Mouse (Mus musculus) embryonic facial prominence, embryonic 12.5 days (tissue): ENCODE data around the gene Slc35f1. TPM values are rescaled to one million over a fixed set of nuclear protein-coding genes. Genes with fewer than 3 reads are reported as not detected.

ENCODE experiments used
- ATAC-seq: fragments of 200-750 bp; cut with Nextera tagmentation; 2 replicates; pipeline ENCODE4 v1.8.0; 2017; ENCODE audit not compliant: insufficient number of reproducible peaks, insufficient read depth, low FRiP score, low TSS enrichment
- H3K27ac ChIP-seq: fragments of 300-500 bp; sonication (generic); 2 replicates; pipeline ENCODE4 v1.5.1; 2016; ENCODE audit warnings: mild to moderate bottlenecking
- H3K27me3 ChIP-seq: fragments of 300-500 bp; sonication (generic); 2 replicates; pipeline ENCODE4 v1.6.1; 2016; ENCODE audit warnings: mild to moderate bottlenecking, moderate library complexity
- H3K36me3 ChIP-seq: fragments of 300-500 bp; sonication (generic); 2 replicates; pipeline ENCODE4 v1.6.1; 2016; ENCODE audit warnings: mild to moderate bottlenecking
- H3K4me1 ChIP-seq: fragments of 300-500 bp; sonication (generic); 2 replicates; pipeline ENCODE4 v1.6.1; 2016
- H3K4me2 ChIP-seq: fragments of 300-500 bp; sonication (generic); replicated peaks from 2 replicates; pipeline ENCODE4 v1.6.1; 2016; ENCODE audit warnings: mild to moderate bottlenecking, moderate library complexity
- H3K4me3 ChIP-seq: fragments of 300-500 bp; sonication (generic); 2 replicates; pipeline ENCODE4 v1.5.1; 2016; ENCODE audit warnings: mild to moderate bottlenecking
- H3K9ac ChIP-seq: fragments of 300-500 bp; sonication (generic); 2 replicates; pipeline ENCODE4 v1.6.1; 2016; ENCODE audit warnings: mild to moderate bottlenecking, moderate library complexity
- H3K9me3 ChIP-seq: fragments of 300-500 bp; sonication (generic); 2 replicates; pipeline ENCODE4 v1.6.1; 2016; ENCODE audit warnings: mild to moderate bottlenecking, moderate library complexity
- WGBS: fragments of 180-500 bp; shearing (Covaris S2); methylation state at CpG from one replicate; pipeline ENCODE4 v1.1.7; 2016; 5-methylcytosine and 5-hydroxymethylcytosine counted together
- polyA plus RNA-seq: library from polyadenylated mRNA; unstranded; fragments of >200 nt; fragmentation: Nextera tagmentation; extraction: Ambion mirVana; gene quantifications from 2 replicates; pipeline ENCODE4 v1.2.1, GENCODE M21; 2016

Gene Slc35f1
- polyA plus RNA-seq, 1 experiment from 2014 or later, result 4.6 TPM

DNA sequence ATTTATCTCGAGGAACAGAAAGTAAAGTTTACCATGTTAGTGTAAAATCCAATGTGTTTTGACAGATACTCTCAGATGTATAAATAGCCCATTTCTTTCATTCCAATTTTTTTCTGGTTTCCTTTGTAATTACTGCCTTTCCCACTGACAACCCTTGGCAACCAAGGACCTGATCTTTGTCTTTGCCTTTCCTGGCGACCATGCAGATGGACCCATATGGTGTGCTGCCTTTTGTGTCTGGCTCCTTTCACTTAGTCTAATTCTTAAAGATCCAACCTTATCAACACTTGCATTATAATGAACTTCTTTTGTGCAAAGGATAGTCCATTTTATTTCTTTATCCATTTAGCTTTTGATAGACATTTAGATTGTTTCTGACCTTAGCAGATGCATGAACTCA, 117.5 kb downstream of the Slc35f1 start:
- H3K27me3 ChIP-seq, result no peaks in the 10 kb centered on the region
- H3K4me1 ChIP-seq, result no peaks in the 10 kb centered on the region
- H3K4me2 ChIP-seq, result no peak overlapping the region
- H3K9ac ChIP-seq, result no peak overlapping the region
- no peak for ATAC-seq
- H3K27ac ChIP-seq, result no peak overlapping the region
- no peaks in the 10 kb centered on the region for H3K36me3 ChIP-seq
- no peak overlapping the region for H3K4me3 ChIP-seq
- 66% methylated on average over 2 of the region's 2 CpGs for WGBS
- H3K9me3 ChIP-seq, result no peaks in the 10 kb centered on the region

DNA sequence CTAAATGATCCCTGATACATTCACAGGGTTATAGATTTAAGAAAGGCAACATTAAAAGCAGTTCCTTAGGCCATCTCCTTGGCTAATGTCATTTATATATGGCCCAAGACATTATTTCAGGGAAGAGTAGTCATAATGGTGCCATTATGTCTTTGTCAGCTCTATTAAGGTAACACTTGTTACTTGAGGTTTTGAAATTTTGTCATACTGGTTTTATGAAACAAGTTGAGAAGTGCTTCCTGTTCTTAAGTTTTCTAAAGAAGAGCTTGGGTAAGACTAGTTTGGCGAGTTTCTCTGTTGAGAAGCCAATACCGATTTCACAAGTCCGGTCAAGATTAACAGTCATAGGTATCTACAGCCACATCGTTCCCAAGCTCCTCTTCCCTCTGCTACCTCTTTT, 122.5 kb downstream of the Slc35f1 start:
- no peak overlapping the region for H3K4me3 ChIP-seq
- no peak overlapping the region for H3K27ac ChIP-seq
- H3K9ac ChIP-seq, result no peak overlapping the region
- H3K9me3 ChIP-seq, result no peaks in the 10 kb centered on the region
- H3K4me1 ChIP-seq, result no peaks in the 10 kb centered on the region
- no peaks in the 10 kb centered on the region for H3K27me3 ChIP-seq
- no peaks in the 10 kb centered on the region for H3K36me3 ChIP-seq
- WGBS, result 92% methylated on average over 4 of the region's 4 CpGs
- no peak overlapping the region for H3K4me2 ChIP-seq
- ATAC-seq, result no peak

DNA sequence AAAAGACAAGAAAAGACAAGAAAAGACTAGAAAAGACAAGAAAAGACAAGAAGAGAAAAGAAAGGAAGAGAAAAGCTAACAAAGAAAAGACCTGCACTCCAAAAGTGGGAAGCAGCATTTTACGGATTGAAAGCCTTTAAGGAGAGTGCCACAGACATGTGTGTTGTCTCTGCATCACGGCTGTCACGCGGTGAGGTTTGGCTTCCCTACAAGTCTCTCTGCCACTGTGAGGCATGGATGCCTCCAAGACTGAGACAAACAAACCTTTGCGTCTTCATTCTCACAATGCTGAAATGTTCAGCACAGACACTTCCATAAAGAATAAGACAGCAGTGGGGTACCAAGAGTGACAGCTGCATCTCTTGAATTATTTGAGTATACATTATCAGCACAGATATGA, 124.0 kb downstream of the Slc35f1 start:
- ATAC-seq, result no peak
- 87% methylated on average over 5 of the region's 5 CpGs for WGBS
- H3K27ac ChIP-seq, result no peak overlapping the region
- no peak overlapping the region for H3K4me2 ChIP-seq
- no peak overlapping the region for H3K9ac ChIP-seq
- H3K27me3 ChIP-seq, result no peaks in the 10 kb centered on the region
- H3K4me3 ChIP-seq, result no peak overlapping the region
- no peaks in the 10 kb centered on the region for H3K36me3 ChIP-seq
- H3K4me1 ChIP-seq, result no peaks in the 10 kb centered on the region
- no peaks in the 10 kb centered on the region for H3K9me3 ChIP-seq

DNA sequence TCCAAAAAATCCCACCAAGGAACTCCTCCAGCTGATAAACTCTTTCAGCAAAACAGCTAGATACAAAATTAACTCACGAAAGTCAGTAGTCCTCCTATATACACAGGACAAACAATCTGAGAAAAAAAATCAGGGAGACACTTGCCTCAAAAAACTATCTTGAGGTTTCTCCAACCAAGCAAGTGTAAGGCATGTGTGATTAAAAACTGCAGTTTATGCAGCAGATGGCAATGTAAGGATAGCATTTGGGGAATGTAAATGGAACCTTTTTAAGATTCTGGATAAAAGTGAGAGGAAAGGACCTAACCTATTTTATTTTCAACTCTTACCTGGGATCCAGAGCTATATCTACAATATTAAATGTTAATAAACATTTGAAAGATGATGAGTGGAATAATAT, 129.3 kb downstream of the Slc35f1 start:
- H3K9me3 ChIP-seq, result no peaks in the 10 kb centered on the region
- no peaks in the 10 kb centered on the region for H3K36me3 ChIP-seq
- ATAC-seq, result no peak
- H3K27me3 ChIP-seq, result no peaks in the 10 kb centered on the region
- 93% methylated on average over 1 of the region's 1 CpGs for WGBS
- H3K9ac ChIP-seq, result no peak overlapping the region
- H3K4me3 ChIP-seq, result no peak overlapping the region
- no peak overlapping the region for H3K27ac ChIP-seq
- no peak overlapping the region for H3K4me2 ChIP-seq
- H3K4me1 ChIP-seq, result no peaks in the 10 kb centered on the region

DNA sequence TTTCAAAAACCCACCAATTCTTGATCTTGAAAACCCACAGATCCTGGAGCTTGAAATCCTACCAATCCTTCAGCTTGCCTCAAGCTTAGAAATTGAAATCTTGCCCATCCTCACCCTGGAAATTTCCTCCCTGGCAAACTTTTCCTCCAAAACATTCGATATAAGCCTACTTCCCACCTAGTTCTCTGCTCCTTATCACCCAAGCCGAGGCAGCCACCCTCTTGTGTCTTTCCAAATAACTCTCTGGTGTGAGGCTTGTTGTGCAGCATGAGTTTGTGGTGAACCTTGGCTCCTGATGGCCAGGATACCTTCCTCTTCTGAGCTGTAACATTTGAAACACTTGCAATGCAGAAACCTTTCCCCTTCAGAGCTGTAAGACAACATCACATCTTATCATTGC, 132.6 kb downstream of the Slc35f1 start:
- WGBS, result 85% methylated on average over 2 of the region's 2 CpGs
- Histone ChIP-seq H3K4me1 (no peaks in the 10 kb centered on the region), H3K4me2 (no peak overlapping the region), H3K9me3 (no peaks in the 10 kb centered on the region), H3K27me3 (no peaks in the 10 kb centered on the region), H3K36me3 (no peaks in the 10 kb centered on the region), H3K4me3 (no peak overlapping the region), H3K9ac (no peak overlapping the region), H3K27ac (no peak overlapping the region)
- no peak for ATAC-seq

DNA sequence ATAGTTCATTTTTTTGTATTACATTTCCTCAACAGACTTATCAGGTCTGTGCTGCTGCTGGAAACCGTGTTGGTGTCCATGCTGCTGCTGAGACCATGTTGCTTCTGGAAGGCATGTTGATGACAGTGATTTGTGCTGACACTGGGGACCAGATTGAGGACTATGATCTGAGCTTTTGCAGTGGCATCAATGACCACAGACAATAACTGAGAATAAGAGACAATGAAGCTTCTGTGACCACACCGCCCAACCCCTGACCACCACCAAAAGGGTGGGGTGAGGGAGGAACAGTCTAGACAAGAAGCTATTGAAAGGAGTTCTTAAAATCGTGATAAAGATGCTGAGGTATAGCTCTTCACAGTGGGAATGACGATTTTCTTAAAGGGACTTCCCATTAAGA, 135.4 kb downstream of the Slc35f1 start:
- Histone ChIP-seq H3K9me3 (no peaks in the 10 kb centered on the region), H3K36me3 (no peaks in the 10 kb centered on the region), H3K4me1 (no peaks in the 10 kb centered on the region), H3K4me3 (no peak overlapping the region), H3K27ac (no peak overlapping the region), H3K27me3 (no peaks in the 10 kb centered on the region), H3K9ac (no peak overlapping the region), H3K4me2 (no peak overlapping the region)
- 80% methylated on average over 4 of the region's 4 CpGs for WGBS
- no peak for ATAC-seq

DNA sequence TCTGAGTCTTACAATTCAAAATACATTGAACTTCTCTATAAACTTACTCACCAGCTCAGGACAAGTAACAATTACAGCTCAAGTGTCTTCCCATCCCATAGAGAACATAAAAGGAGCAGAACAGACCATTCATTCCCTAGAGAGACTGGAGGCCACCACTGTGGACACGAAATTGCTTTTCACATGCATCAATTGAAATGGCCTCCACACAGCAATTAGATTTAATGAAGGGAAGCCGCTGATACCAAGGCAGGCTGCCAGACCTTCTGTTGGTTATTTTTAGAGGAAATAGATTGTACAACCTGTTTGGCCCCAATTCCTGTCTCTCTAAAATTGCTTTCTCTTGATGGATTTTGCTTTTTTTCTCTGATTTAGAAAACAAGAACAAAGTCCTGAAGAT, 150.5 kb downstream of the Slc35f1 start:
- Histone ChIP-seq H3K27me3 (no peaks in the 10 kb centered on the region), H3K27ac (no peak overlapping the region), H3K36me3 (no peaks in the 10 kb centered on the region), H3K4me1 (no peaks in the 10 kb centered on the region), H3K4me3 (no peak overlapping the region), H3K9me3 (no peaks in the 10 kb centered on the region), H3K4me2 (no peak overlapping the region), H3K9ac (no peak overlapping the region)
- no peak for ATAC-seq
- 38% methylated on average over 2 of the region's 2 CpGs for WGBS

DNA sequence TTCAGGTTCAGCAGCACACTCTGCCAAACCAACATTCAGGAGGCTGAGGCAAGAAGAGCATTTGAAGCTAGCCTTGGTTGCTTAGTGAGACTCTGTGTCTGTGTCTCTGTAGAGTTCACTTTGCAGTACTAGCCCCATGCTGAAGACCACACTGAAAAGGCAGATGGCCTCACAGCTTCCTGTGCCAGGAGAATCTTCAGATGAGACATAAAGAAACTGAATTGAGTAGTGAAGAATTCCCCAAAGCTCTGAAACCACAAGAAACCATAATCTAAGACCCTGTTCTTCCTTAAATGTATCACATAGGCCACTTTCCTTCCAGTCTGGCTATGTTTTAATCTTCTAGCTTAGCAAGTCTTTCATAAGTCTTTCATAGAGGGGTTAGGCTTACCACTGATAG, 161.7 kb downstream of the Slc35f1 start:
- Histone ChIP-seq H3K27me3 (no peaks in the 10 kb centered on the region), H3K27ac (no peak overlapping the region), H3K36me3 (no peaks in the 10 kb centered on the region), H3K4me2 (no peak overlapping the region), H3K9ac (no peak overlapping the region), H3K4me3 (no peak overlapping the region), H3K9me3 (no peaks in the 10 kb centered on the region), H3K4me1 (no peaks in the 10 kb centered on the region)
- no peak for ATAC-seq

DNA sequence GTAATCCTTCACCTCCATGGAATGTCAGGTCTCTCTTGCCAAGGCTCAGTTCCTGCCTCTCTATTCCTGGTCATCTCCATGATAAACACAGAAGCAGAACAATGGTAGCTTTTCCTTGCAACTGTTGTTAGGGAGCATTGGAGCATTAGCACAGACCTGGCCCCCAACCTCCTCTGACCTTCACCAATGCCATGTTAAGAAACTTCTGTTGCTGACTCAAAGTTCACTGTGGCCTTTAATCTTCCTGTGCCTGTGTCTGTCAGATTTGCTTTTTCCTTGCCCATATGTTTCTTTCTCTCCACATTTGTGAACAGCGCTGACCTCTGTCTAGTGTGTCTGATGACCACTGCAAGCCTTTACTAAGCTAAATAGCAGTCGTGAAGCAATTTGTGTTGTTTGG, 170.5 kb downstream of the Slc35f1 start:
- Histone ChIP-seq H3K9ac (no peak overlapping the region), H3K4me3 (no peak overlapping the region), H3K27me3 (no peaks in the 10 kb centered on the region), H3K36me3 (no peaks in the 10 kb centered on the region), H3K4me2 (no peak overlapping the region), H3K27ac (no peak overlapping the region), H3K9me3 (no peaks in the 10 kb centered on the region), H3K4me1 (no peaks in the 10 kb centered on the region)
- ATAC-seq, result no peak
- WGBS, result 78% methylated on average over 2 of the region's 2 CpGs

DNA sequence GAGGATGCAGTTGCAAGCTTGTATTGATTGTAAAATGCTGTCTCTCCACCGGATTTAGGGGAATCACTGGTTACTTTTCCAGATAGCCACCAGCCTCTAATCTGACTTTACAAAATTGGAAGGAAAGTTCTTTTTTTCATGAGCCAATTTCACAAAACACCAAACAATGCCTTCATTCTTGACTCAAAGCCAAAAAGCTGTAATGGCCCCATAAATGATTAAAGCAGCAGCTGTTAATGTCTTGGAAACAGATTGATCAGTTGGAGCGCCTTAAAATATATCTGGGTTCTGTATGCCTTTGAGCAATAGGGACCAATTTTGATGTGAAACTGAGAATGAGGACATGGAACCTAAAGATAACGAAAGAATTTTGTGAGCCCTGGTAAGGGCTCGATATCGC, 174.6 kb downstream of the Slc35f1 start:
- Histone ChIP-seq H3K27ac (no peak overlapping the region), H3K9ac (no peak overlapping the region), H3K4me2 (no peak overlapping the region), H3K4me1 (no peaks in the 10 kb centered on the region), H3K27me3 (no peaks in the 10 kb centered on the region), H3K36me3 (no peaks in the 10 kb centered on the region), H3K9me3 (no peaks in the 10 kb centered on the region), H3K4me3 (no peak overlapping the region)
- 89% methylated on average over 5 of the region's 5 CpGs for WGBS
- no peak for ATAC-seq

DNA sequence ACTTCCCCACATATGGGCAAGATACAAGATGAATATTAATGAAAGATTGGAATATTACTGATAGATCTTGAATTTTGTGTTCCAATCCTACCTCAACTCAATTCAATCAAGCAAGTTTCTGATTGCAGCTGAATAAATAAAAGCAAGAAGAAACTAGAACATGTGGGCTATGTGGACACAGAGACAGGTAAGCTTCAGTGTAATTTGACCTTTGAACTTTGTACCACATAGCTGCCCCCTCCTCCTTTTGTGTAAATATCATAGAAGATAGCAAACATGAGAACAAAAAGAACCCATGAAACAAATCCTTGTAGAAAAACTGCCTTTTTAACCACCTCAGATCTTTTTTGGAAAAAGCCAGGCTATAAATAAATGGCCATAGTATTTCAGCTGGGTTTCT, 180.8 kb downstream of the Slc35f1 start:
- Histone ChIP-seq H3K9me3 (no peaks in the 10 kb centered on the region), H3K27me3 (no peaks in the 10 kb centered on the region), H3K4me1 (no peaks in the 10 kb centered on the region), H3K36me3 (no peaks in the 10 kb centered on the region), H3K9ac (no peak overlapping the region), H3K4me2 (no peak overlapping the region), H3K27ac (no peak overlapping the region), H3K4me3 (no peak overlapping the region)
- ATAC-seq, result no peak

DNA sequence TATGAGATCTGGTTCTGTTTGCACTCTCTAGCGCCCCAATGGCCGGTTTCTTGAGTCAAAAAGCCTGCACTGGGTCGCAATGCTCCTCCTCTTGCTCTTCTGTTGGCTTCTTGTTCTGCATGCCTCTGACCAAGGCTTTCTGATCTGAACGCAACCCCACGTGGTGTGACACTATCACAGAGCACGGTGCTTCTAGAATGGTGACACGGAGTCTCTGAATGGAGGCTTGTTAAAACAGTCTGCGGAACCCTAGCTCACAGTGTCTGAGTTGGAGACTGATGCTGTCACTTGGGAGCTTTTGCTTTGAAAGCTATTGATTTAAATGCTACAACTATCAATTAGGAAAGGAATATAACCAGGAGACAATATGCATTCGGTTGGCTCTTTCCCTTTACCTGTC, 183.8 kb downstream of the Slc35f1 start:
- H3K9ac ChIP-seq, result no peak overlapping the region
- no peaks in the 10 kb centered on the region for H3K4me1 ChIP-seq
- H3K9me3 ChIP-seq, result no peaks in the 10 kb centered on the region
- WGBS, result 75% methylated on average over 9 of the region's 9 CpGs
- no peaks in the 10 kb centered on the region for H3K36me3 ChIP-seq
- H3K27me3 ChIP-seq, result no peaks in the 10 kb centered on the region
- no peak overlapping the region for H3K4me3 ChIP-seq
- no peak overlapping the region for H3K4me2 ChIP-seq
- H3K27ac ChIP-seq, result no peak overlapping the region
- no peak for ATAC-seq

DNA sequence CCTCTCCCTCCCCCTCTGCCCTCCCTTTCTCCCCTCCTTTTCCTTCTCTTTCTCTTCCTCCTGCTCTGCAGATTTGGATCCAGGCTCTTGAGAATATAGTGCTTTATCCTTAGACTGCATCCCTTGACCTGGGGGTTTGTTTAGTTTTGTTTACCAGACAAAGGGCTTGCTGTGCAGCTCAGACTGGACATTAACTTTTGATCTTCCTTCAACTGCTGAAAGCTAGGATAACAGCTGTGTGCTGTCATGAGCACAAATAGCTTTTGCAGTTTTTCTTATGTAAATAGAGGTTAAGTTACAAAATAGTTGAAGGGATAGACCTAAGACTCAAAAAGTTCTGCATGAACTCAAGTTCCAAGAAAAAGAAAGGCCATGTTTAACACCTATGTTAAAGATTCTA, 184.4 kb downstream of the Slc35f1 start:
- H3K4me2 ChIP-seq, result no peak overlapping the region
- H3K27ac ChIP-seq, result no peak overlapping the region
- H3K36me3 ChIP-seq, result no peaks in the 10 kb centered on the region
- H3K4me3 ChIP-seq, result no peak overlapping the region
- no peaks in the 10 kb centered on the region for H3K9me3 ChIP-seq
- no peak overlapping the region for H3K9ac ChIP-seq
- no peaks in the 10 kb centered on the region for H3K4me1 ChIP-seq
- ATAC-seq, result no peak
- H3K27me3 ChIP-seq, result no peaks in the 10 kb centered on the region
